Mouse (Mus musculus) thymus, postnatal 10 days (tissue): Measurements from ENCODE around the gene Trpm1.

Source experiments
- DNase-seq, 2 experiments: peaks; one replicate each; pipeline ENCODE4 v3.0.0; 2021; ENCODE audit warnings: low spot score in 2 of 2

The Trpm1 gene

GRCm38 (mm10) chr7:64234310-64234820 lies 80.7 kb downstream of the Trpm1 start:
- DNase-seq, result no peak

- DNase-seq, result no peak
Measured at GRCm38 (mm10) chr7:64236521-64236920, 82.9 kb downstream of the Trpm1 start.

DNA sequence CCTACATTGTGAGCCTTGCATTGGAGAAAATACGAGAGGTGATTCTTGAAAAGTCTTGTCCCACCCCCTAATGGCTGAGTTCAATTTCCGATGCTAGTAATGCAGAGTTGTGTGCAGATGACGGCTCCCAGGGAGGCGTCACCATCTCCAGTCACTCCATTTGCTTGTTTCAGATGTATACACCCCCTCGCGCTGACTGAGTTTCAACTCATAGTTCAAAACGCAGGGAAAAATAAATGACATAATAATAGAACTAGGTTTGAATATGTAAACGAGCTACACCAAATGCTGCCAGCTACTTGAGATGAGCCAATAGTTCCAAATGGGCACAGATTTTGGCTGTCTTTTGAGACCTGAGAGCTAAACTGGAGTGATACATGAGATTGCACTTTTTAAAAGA lies 84.1 kb downstream of the Trpm1 start:
- DNase-seq, result no peak

GRCm38 (mm10) chr7:64238410-64239086 lies 84.9 kb downstream of the Trpm1 start:
- DNase-seq, result no peak

DNA sequence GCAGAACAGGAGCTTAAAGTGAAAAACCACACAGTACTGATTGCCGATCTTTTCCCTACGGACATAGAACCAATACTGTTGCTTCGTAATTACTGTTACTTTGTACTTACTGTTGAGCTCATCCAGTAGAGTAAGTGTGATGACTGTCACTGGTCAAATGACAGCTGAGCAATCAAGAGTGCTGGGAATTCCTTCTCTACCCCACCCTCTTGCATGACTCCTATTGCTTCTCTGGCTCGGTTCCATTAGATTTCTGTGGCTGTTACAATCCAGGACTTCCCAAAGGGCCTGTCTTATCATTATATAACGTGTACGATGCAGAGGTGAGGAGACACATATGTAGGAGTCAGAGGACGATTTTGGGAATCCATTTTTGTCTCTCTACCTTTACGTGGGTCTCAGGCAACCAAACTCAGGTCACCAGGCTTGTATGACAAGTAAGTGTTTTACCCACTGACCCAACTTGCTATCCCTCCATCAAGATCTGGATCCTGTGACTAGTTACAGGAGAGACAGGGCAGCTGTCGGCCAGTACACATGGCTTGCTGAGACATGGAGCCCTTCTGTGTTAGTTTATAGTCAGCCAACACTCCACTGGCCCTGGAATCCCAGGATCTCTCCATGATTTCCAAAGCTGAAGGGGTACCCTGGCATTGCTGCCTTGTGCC lies 85.6 kb downstream of the Trpm1 start:
- no peak for DNase-seq

- DNase-seq, result no peak
Measured at GRCm38 (mm10) chr7:64239806-64240315, 86.2 kb downstream of the Trpm1 start.

DNA sequence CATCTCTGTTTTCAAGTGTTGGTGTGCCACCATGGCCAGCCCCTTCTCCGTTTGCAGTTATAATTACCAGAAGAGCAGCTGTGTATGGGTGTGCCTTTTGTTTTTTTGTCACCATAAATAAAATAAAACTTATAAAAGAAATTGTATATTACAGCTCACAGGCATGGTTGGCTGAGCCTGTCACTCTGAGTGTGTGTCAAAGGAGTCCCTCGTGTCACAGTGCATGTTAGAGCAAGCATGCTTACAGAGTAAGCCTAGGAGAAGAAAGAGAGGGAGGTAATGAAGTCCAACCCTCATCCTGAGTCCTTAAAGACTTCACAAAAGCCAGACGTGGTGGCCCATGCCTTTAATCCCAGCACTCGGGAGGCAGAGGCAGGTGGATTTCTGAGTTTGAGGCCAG lies 88.8 kb downstream of the Trpm1 start:
- no peak for DNase-seq

GRCm38 (mm10) chr7:64244371-64244770 lies 90.7 kb downstream of the Trpm1 start:
- DNase-seq, result no peak

DNA sequence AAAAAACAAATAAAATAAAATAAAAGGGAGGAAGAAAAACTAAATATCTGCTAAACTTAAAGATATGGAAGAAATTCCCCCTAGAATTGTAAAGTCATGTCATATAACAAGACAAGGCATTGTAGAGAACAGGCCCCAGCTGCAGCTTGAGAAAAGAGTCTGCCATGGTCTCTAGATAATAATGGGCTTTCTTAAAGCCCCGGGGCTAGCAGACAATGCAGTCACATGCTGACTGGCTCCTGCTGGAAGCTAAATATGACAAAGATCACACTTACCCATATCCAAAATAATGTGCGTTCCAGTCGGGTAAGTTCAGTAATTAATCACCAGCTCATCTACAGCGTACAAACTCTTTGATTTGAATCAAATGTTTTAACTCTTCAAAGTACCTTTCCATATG lies 93.1 kb downstream of the Trpm1 start:
- no peak for DNase-seq

GRCm38 (mm10) chr7:64248352-64248751 lies 94.7 kb downstream of the Trpm1 start:
- DNase-seq, result no peak

- DNase-seq, result no peak
Measured at GRCm38 (mm10) chr7:64249715-64250114, 96.1 kb downstream of the Trpm1 start.

GRCm38 (mm10) chr7:64250417-64250816 lies 96.8 kb downstream of the Trpm1 start:
- no peak for DNase-seq

DNA sequence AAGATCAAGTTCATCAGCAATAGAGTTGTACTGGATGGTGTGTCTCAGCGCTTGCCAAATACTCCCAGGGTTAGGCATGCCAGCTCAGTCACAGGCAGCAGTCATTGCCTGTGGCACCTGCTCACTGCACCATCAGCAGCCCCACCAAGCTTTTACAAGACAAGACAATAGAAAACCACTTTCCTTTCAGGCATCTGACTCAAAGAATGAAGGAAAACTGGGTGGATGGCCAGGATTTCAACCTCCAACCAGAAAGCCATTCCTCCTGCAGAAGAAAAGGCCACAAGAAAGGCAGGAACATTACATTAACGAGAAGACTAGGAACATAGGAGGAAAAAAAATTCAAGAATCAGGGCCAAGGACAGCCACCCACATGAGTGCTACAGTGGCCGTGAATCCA lies 100.1 kb downstream of the Trpm1 start:
- no peak for DNase-seq

- DNase-seq, result no peak
Measured at GRCm38 (mm10) chr7:64265502-64266279, 112.1 kb downstream of the Trpm1 start.

GRCm38 (mm10) chr7:64266587-64266986 lies 113.0 kb downstream of the Trpm1 start:
- no peak for DNase-seq

DNA sequence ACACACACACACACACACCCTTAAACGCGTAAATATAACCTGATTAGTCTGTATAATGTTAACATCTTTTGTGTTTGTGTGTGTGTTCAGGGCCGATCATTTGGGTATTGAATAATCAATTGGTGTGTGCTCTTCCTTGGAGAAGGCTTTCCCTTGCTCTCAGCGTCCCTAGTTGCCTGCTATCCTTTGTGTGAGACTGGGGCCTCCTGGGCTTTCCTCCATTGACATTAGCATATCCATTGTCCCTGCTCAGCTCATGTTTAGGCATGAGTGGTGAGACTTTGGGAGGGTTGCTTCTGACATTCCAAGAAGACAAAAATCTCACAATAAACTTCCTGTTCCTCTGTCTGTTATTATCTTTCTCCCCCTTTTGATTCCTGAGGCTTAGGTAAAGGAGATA lies 118.3 kb downstream of the Trpm1 start:
- no peak for DNase-seq

DNA sequence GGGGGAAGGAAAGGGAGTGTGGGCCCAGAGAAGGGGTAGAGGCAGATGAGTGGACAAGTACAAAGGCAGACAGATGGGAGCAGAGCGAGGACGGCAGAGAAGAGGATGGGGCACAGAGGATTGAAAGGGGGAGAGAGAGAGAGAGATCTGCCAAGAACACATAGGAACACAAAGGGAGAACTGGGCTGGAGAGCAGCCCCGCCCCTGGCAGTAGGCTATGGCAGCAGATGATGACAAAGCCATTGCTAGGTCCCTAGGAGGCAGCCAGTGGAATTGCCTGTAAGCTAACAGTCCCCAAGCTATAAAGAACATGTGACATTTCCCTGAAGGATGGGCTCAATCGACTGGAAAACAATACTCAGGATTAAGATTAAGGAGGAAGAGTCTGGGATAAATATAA lies 121.9 kb downstream of the Trpm1 start:
- no peak for DNase-seq

- no peak for DNase-seq
Measured at GRCm38 (mm10) chr7:64276921-64277320, 123.3 kb downstream of the Trpm1 start.

- DNase-seq, result no peak
Measured at GRCm38 (mm10) chr7:64278526-64278925, 124.9 kb downstream of the Trpm1 start.

GRCm38 (mm10) chr7:64279548-64279947 lies 125.9 kb downstream of the Trpm1 start:
- DNase-seq, result no peak

GRCm38 (mm10) chr7:64286566-64286965 lies 132.9 kb downstream of the Trpm1 start:
- DNase-seq, result no peak

DNA sequence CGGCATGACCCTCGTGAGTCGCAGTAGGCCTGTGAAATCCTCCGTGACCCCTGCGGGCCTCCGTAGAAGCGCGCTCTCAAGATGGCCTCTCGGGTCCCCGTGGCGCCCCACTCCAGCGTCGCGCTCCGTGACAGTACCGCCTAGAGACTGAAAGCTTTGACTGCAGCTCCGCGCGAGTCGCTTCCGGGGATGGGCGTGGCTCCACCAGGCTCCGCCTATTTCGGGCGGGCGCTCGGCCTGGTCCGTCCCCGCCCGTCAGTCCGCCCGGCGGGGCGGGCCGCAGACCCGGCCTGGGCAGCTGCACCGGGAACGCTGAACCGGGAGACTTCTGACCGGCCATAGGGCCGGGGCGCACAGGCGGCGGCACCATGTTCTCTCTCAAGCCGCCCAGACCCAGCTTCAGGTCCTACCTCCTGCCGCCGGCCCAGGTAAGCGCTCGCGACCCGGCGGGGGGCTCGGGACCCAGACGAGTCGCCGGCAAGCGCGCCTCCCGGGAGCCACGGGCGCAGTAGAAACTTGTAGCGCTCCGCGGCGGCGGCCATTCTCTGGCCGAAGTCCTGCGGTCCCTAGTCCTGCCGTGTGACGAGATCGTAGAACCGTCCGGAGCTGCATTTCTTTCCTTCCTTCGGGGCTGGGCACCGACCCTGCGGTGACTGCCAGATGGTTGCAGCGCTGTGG lies 133.9 kb downstream of the Trpm1 start, which contains the start of gene Mtmr10:
Gene Mtmr10 (plus strand): TSS at position 240 of the 678 bp plus-strand sequence.
- DNase-seq, result peak; percentile 93 to 97
